Mouse (Mus musculus): ENCODE measurements at regions not wholly inside any gene's neighbourhood (a gene's known extent, or its start where the extent isn't known, plus 50 kb on each side); places are given as distances from the start of the nearest gene placed in this dataset.

DNA sequence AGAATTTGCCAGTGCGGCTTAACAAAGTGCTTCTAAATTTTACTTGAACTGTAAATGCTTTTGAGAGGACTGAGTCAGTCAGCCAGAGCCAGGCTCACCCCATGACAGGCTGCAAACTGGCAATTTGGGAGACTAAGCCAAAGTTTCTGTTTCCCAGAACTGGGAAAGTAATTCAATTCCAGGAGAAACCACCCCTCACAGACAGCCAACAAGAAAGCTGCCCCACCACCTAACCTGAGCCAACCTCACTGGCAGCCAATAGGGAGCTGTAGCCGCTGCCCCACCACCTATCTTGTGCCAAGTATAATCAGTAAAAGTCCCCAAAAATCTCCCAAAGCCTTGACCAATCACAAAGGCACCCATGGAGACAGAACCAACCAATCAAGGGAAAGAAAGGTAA, 71.6 kb upstream of the Wdr75 start:
- TF ChIP-seq POLR2A (IDR thresholded peaks at IDR 0.05; ENCODE audit: control insufficient read depth in 1 of 2, insufficient read depth in 1 of 2, low read depth in 1 of 2, low read length in 2 of 2, poor library complexity in 1 of 2) (no peak), CTCF (IDR thresholded peaks at IDR 0.05 in 2 of 3, conservative IDR thresholded peaks at IDR 0.05 in 1 of 3; ENCODE audit: control insufficient read depth in 1 of 3, insufficient read depth in 1 of 3, low read depth in 2 of 3, low read length in 3 of 3, poor library complexity in 1 of 3, severe bottlenecking in 1 of 3) (no peak)

Data from MEL (cell line).